Mouse (Mus musculus) CH12.LX (cell line): ENCODE results near the gene Mettl16. TPM values are rescaled to one million over a fixed set of nuclear protein-coding genes. Genes with fewer than 3 reads are reported as not detected.

Source experiments
- DNase-seq: peaks from one replicate; pipeline ENCODE4 v3.0.0-alpha.2; 2013; ENCODE audit errors: extremely low read depth
- H3K27ac ChIP-seq: 2 replicates; pipeline ENCODE4 v1.5.1; 2012; ENCODE audit warnings: low read depth, mild to moderate bottlenecking, control low read depth, moderate library complexity; ENCODE audit not compliant: insufficient read depth
- H3K27me3 ChIP-seq: replicated peaks from 2 replicates; pipeline ENCODE3; 2012; ENCODE audit warnings: inconsistent platforms
- H3K36me3 ChIP-seq, 2 experiments: replicated peaks in 1 of 2; 2 replicates each; pipeline versions ENCODE3 to v1.6.1; 2012; ENCODE audit warnings: inconsistent platforms in 1 of 2, low read length in 1 of 2, mild to moderate bottlenecking in 1 of 2, mixed read lengths in 1 of 2, moderate library complexity in 1 of 2; ENCODE audit not compliant: control insufficient read depth in 1 of 2, insufficient read depth in 1 of 2
- H3K4me1 ChIP-seq, 2 experiments: 2 replicates each; pipeline ENCODE4 v1.6.1; 2012; ENCODE audit warnings: inconsistent platforms in 1 of 2, moderate library complexity in 1 of 2; ENCODE audit not compliant: insufficient read depth in 2 of 2, control insufficient read depth in 1 of 2
- H3K4me2 ChIP-seq: 2 replicates; pipeline ENCODE4 v1.6.1; 2012; ENCODE audit warnings: low read depth, mild to moderate bottlenecking, control low read depth; ENCODE audit not compliant: poor library complexity, insufficient read depth, severe bottlenecking
- H3K4me3 ChIP-seq, 3 experiments: fragments of 150-350 bp in 1 of 3; sonication (generic) in 1 of 3; replicated peaks in 1 of 3; 2 replicates each; pipeline versions ENCODE3 to v1.5.1; 2011 to 2012; ENCODE audit warnings: low read depth in 2 of 3, low read length in 2 of 3, mild to moderate bottlenecking in 2 of 3, moderate library complexity in 2 of 3, control low read depth in 1 of 3, improper control_type of control experiment in 1 of 3, inconsistent platforms in 1 of 3, mixed read lengths in 1 of 3; ENCODE audit not compliant: poor library complexity in 1 of 3
- H3K79me2 ChIP-seq: replicated peaks from 2 replicates; pipeline ENCODE4 v1.6.1; 2012; ENCODE audit warnings: mild to moderate bottlenecking, moderate library complexity; ENCODE audit not compliant: control insufficient read depth, poor library complexity, insufficient read depth, severe bottlenecking; ENCODE audit errors: extremely low read depth
- H3K9ac ChIP-seq: 2 replicates; pipeline ENCODE4 v1.6.1; 2012; ENCODE audit warnings: low read depth, mild to moderate bottlenecking, control low read depth, moderate library complexity; ENCODE audit not compliant: insufficient read depth
- H3K9me3 ChIP-seq: replicated peaks from 2 replicates; pipeline ENCODE3; 2012; ENCODE audit warnings: low read length, inconsistent platforms, mixed read lengths
- CHD2 ChIP-seq: IDR thresholded peaks from 2 replicates; pipeline ENCODE4 v1.6.1; 2011; ENCODE audit warnings: low read length, improper control_type of control experiment
- CTCF ChIP-seq, 2 experiments: IDR thresholded peaks in 1 of 2; conservative IDR thresholded peaks in 1 of 2; 2 replicates each; pipeline ENCODE4 v1.5.1; 2011 to 2012; ENCODE audit warnings: low read depth in 2 of 2, low read length in 2 of 2, improper control_type of control experiment in 1 of 2, inconsistent platforms in 1 of 2, mild to moderate bottlenecking in 1 of 2, moderate library complexity in 1 of 2
- E2F4 ChIP-seq: IDR thresholded peaks from 2 replicates; pipeline ENCODE4 v1.6.1; 2011; ENCODE audit warnings: low read depth, low read length, improper control_type of control experiment; ENCODE audit not compliant: insufficient replicate concordance
- EP300 ChIP-seq: IDR thresholded peaks from 2 replicates; pipeline ENCODE4 v1.6.1; 2011; ENCODE audit warnings: low read length, improper control_type of control experiment
- HCFC1 ChIP-seq: IDR thresholded peaks from 2 replicates; pipeline ENCODE4 v1.6.1; 2012; ENCODE audit warnings: low read depth, mild to moderate bottlenecking, inconsistent platforms, low read length, improper control_type of control experiment
- JUN ChIP-seq: IDR thresholded peaks from 2 replicates; pipeline ENCODE4 v1.6.1; 2011; ENCODE audit warnings: low read depth, mild to moderate bottlenecking, low read length, improper control_type of control experiment, moderate library complexity; ENCODE audit not compliant: insufficient read depth
- KAT2A ChIP-seq: IDR thresholded peaks from 2 replicates; pipeline ENCODE4 v1.6.1; 2012; ENCODE audit warnings: low read length, improper control_type of control experiment, inconsistent platforms; ENCODE audit not compliant: insufficient replicate concordance
- MAFK ChIP-seq: IDR thresholded peaks from 2 replicates; pipeline ENCODE4 v1.6.1; 2011; ENCODE audit warnings: low read length, improper control_type of control experiment; ENCODE audit not compliant: insufficient replicate concordance
- MAX ChIP-seq: IDR thresholded peaks from 2 replicates; pipeline ENCODE4 v1.6.1; 2011; ENCODE audit warnings: low read length, improper control_type of control experiment
- MEF2A ChIP-seq: IDR thresholded peaks from 2 replicates; pipeline ENCODE4 v1.6.1; 2014; ENCODE audit warnings: low read depth, mild to moderate bottlenecking, inconsistent platforms, low read length, improper control_type of control experiment, borderline replicate concordance
- MYC ChIP-seq: IDR thresholded peaks from 2 replicates; pipeline ENCODE4 v1.6.1; 2011; ENCODE audit warnings: low read depth, mild to moderate bottlenecking, improper control_type of control experiment, low read length
- NELFE ChIP-seq: IDR thresholded peaks from 2 replicates; pipeline ENCODE4 v1.6.1; 2011; ENCODE audit warnings: low read depth, low read length, improper control_type of control experiment
- NRF1 ChIP-seq: IDR thresholded peaks from 2 replicates; pipeline ENCODE4 v1.6.1; 2014; ENCODE audit warnings: low read depth, mild to moderate bottlenecking, inconsistent platforms, low read length, improper control_type of control experiment, moderate library complexity
- PAX5 ChIP-seq: IDR thresholded peaks from 2 replicates; pipeline ENCODE4 v1.6.1; 2012; ENCODE audit warnings: low read length, inconsistent platforms, mixed read lengths
- POLR2A ChIP-seq: IDR thresholded peaks from 2 replicates; pipeline ENCODE4 v1.6.1; 2011; ENCODE audit warnings: low read depth, mild to moderate bottlenecking, improper control_type of control experiment, low read length
- POLR2AphosphoS2 ChIP-seq: IDR thresholded peaks from 2 replicates; pipeline ENCODE4 v1.6.1; 2011; ENCODE audit warnings: low read depth, low read length, improper control_type of control experiment
- TBP ChIP-seq: conservative IDR thresholded peaks from 2 replicates; pipeline ENCODE4 v1.6.1; 2011; ENCODE audit warnings: low read depth, low read length, improper control_type of control experiment
- TCF12 ChIP-seq: IDR thresholded peaks from 2 replicates; pipeline ENCODE4 v1.6.1; 2014; ENCODE audit warnings: low read depth, mild to moderate bottlenecking, inconsistent platforms, low read length, improper control_type of control experiment
- UBTF ChIP-seq: IDR thresholded peaks from 2 replicates; pipeline ENCODE4 v1.6.1; 2012; ENCODE audit warnings: low read depth, mild to moderate bottlenecking, inconsistent platforms, low read length, improper control_type of control experiment, moderate library complexity
- USF1 ChIP-seq: IDR thresholded peaks from 2 replicates; pipeline ENCODE4 v1.6.1; 2014; ENCODE audit warnings: low read depth, mild to moderate bottlenecking, inconsistent platforms, low read length, improper control_type of control experiment
- USF2 ChIP-seq: conservative IDR thresholded peaks from 2 replicates; pipeline ENCODE4 v1.6.1; 2011; ENCODE audit warnings: low read depth, low read length, improper control_type of control experiment
- ZC3H11A ChIP-seq: IDR thresholded peaks from 2 replicates; pipeline ENCODE4 v1.6.1; 2012; ENCODE audit warnings: low read depth, mild to moderate bottlenecking, inconsistent platforms, low read length, improper control_type of control experiment
- ZMIZ1 ChIP-seq: IDR thresholded peaks from 2 replicates; pipeline ENCODE4 v1.6.1; 2012; ENCODE audit warnings: low read depth, mild to moderate bottlenecking, inconsistent platforms, low read length, improper control_type of control experiment
- dilution Hi-C: fragments of 300-500 bp; cut with MboI; formaldehyde crosslinking; loops from 2 replicates; pipeline ENCODE4 v1.14.3; 2020; ENCODE audit warnings: low sequenced_read_pairs; ENCODE audit not compliant: extremely low pct_unique_long_range_greater_than_20kb, extremely low pct_ligation_motif_present
- in situ Hi-C: fragments of 300-500 bp; cut with MboI; formaldehyde crosslinking; loops from 3 replicates; pipeline ENCODE4 v1.14.3; 2019; ENCODE audit warnings: low sequenced_read_pairs, low pct_ligation_motif_present, low pct_unique_long_range_greater_than_20kb, mixed read lengths
- polyA plus RNA-seq: library from polyadenylated mRNA; unstranded; fragments of >175 nt; gene quantifications from 2 replicates; pipeline ENCODE4 v1.2.1, GENCODE M21; 2012; ENCODE audit warnings: low read depth; ENCODE audit not compliant: insufficient read length
- total RNA-seq, 2 experiments: library from RNA; depleted of rRNA; stranded (reverse); fragments of 300-350 nt in 1 of 2; fragments of >200 nt in 1 of 2; gene quantifications; 2 replicates each; pipeline ENCODE4 v1.2.3; 2012 to 2014

Mettl16 gene
- total and polyA plus RNA-seq, 3 experiments = 79.3 to 119 (median 80.0) TPM

GRCm38 (mm10) chr11:74750662-74751351 is 19.8 kb upstream of the Mettl16 start:
- in situ Hi-C loops (no loop called here), dilution Hi-C loops (no loop called here)
- Histone ChIP-seq H3K27me3 (no peaks in the 10 kb centered on the region), H3K79me2 (no peaks in the 10 kb centered on the region), H3K27ac (no peak overlapping the region), H3K4me1 (peaks cover 0 to 5% of the 10 kb centered on the region in 2 experiments; a peak in 2 of 4 replicates), H3K4me2 (no peak overlapping the region), H3K9me3 (no peaks in the 10 kb centered on the region), H3K36me3 (no peaks in the 10 kb centered on the region)
- DNase-seq = no peak
- no peak for TF ChIP-seq TCF12
- no peak for TF ChIP-seq POLR2AphosphoS2
- TF ChIP-seq E2F4 = no peak
- TF ChIP-seq CTCF (conservative IDR thresholded peaks at IDR 0.05 in 1 of 2, IDR thresholded peaks at IDR 0.05 in 1 of 2; ENCODE audit: low read depth in 2 of 2, low read length in 2 of 2) = no peak
- no peak for TF ChIP-seq USF2
- no peak for TF ChIP-seq EP300
- TF ChIP-seq MAX = no peak
- TF ChIP-seq MEF2A = no peak
- TF ChIP-seq CHD2 = no peak
- TF ChIP-seq MAFK = no peak
- TF ChIP-seq JUN = no peak
- no peak for TF ChIP-seq ZC3H11A
- no peak for TF ChIP-seq PAX5
- TF ChIP-seq TBP = no peak
- no peak for TF ChIP-seq UBTF
- TF ChIP-seq MYC = no peak
- TF ChIP-seq HCFC1 = no peak
- TF ChIP-seq, all 38 proteins: peak for 0
- no peak overlapping the region for H3K4me3 ChIP-seq
- H3K9ac ChIP-seq = no peak overlapping the region

- DNase-seq = no peak
- dilution Hi-C loops = no loop called here
- no peak overlapping the region for H3K4me3 ChIP-seq
- H3K4me1 ChIP-seq = peaks cover 0 to 5% of the 10 kb centered on the region in 2 experiments; a peak in 2 of 4 replicates
- H3K36me3 ChIP-seq = no peaks in the 10 kb centered on the region
- no peak overlapping the region for H3K9ac ChIP-seq
- H3K9me3 ChIP-seq = no peaks in the 10 kb centered on the region
- in situ Hi-C loops = no loop called here
- H3K4me2 ChIP-seq = no peak overlapping the region
- H3K27ac ChIP-seq = no peak overlapping the region
- H3K27me3 ChIP-seq = no peaks in the 10 kb centered on the region
- no peak for TF ChIP-seq MAFK
- no peak for TF ChIP-seq TCF12
- TF ChIP-seq KAT2A = no peak
- TF ChIP-seq USF1 = no peak
- no peak for TF ChIP-seq ZMIZ1
- TF ChIP-seq NRF1 = no peak
- TF ChIP-seq POLR2A = no peak
- TF ChIP-seq PAX5 = no peak
- no peak for TF ChIP-seq JUN
- TF ChIP-seq UBTF = no peak
- TF ChIP-seq MYC = no peak
- no peak for TF ChIP-seq NELFE
- H3K79me2 ChIP-seq = no peaks in the 10 kb centered on the region
Observed at GRCm38 (mm10) chr11:74751352-74752066, 19.1 kb upstream of the Mettl16 start.
